Mouse (Mus musculus) limb, embryonic 11.5 days (tissue): ENCODE results near the gene Efcab5. TPM values are rescaled to one million over a fixed set of nuclear protein-coding genes. Genes with fewer than 3 reads are reported as not detected.

Experiments used
- ATAC-seq: fragments of 200-750 bp; cut with Nextera tagmentation; 2 replicates; pipeline ENCODE4 v1.8.0; 2017; ENCODE audit warnings: low read depth; ENCODE audit not compliant: insufficient number of reproducible peaks, low FRiP score, low TSS enrichment
- DNase-seq: peaks from one replicate; pipeline ENCODE4 v3.0.0-alpha.2; 2015; ENCODE audit warnings: low spot score
- H3K27ac ChIP-seq: fragments of 300-500 bp; sonication (generic); replicated peaks from 2 replicates; pipeline ENCODE4 v1.5.1; 2014; ENCODE audit warnings: low read depth, mild to moderate bottlenecking, low read length
- H3K27me3 ChIP-seq: fragments of 300-500 bp; sonication (generic); 2 replicates; pipeline ENCODE4 v1.6.1; 2014; ENCODE audit warnings: mild to moderate bottlenecking, low read length, mixed read lengths; ENCODE audit not compliant: control insufficient read depth, insufficient read depth
- H3K36me3 ChIP-seq: fragments of 300-500 bp; sonication (generic); 2 replicates; pipeline ENCODE4 v1.6.1; 2014; ENCODE audit warnings: mild to moderate bottlenecking, low read length, moderate library complexity, mixed read lengths; ENCODE audit not compliant: control insufficient read depth, insufficient read depth
- H3K4me1 ChIP-seq: fragments of 300-500 bp; sonication (generic); 2 replicates; pipeline ENCODE4 v1.6.1; 2014; ENCODE audit warnings: low read length, mixed read lengths; ENCODE audit not compliant: control insufficient read depth, insufficient read depth
- H3K4me2 ChIP-seq: fragments of 300-500 bp; sonication (generic); 2 replicates; pipeline ENCODE4 v1.6.1; 2014; ENCODE audit warnings: low read depth, mild to moderate bottlenecking, moderate library complexity; ENCODE audit not compliant: severe bottlenecking
- H3K4me3 ChIP-seq: fragments of 300-500 bp; sonication (generic); 2 replicates; pipeline ENCODE4 v1.5.1; 2014; ENCODE audit warnings: low read depth, low read length
- H3K9ac ChIP-seq: fragments of 300-500 bp; sonication (generic); 2 replicates; pipeline ENCODE4 v1.6.1; 2014; ENCODE audit warnings: mild to moderate bottlenecking, low read length
- H3K9me3 ChIP-seq: fragments of 300-500 bp; sonication (generic); 2 replicates; pipeline ENCODE4 v1.6.1; 2016; ENCODE audit warnings: low read length; ENCODE audit not compliant: control insufficient read depth
- WGBS: fragments of 180-500 bp; shearing (Covaris S2); extraction: QIAGEN DNeasy Blood & Tissue Kit; methylation state at CpG from one replicate; pipeline ENCODE4 v1.1.7; 2014; 5-methylcytosine and 5-hydroxymethylcytosine counted together
- polyA plus RNA-seq: library from polyadenylated mRNA; unstranded; fragments of >200 nt; fragmentation: Nextera tagmentation; extraction: Ambion mirVana; gene quantifications from 2 replicates; pipeline ENCODE4 v1.2.1, GENCODE M21; 2014

The Efcab5 gene
- polyA plus RNA-seq, 1 experiment from 2014 or later = 0.31 TPM

GRCm38 (mm10) chr11:77214142-77214692 lies 25.4 kb upstream of the Efcab5 start:
- H3K9me3 ChIP-seq = no peaks in the 10 kb centered on the region
- H3K9ac ChIP-seq = no peak overlapping the region
- H3K27ac ChIP-seq = no peak overlapping the region
- H3K4me3 ChIP-seq = no peak overlapping the region
- ATAC-seq = no peak
- 83% methylated on average over 1 of the region's 1 CpGs for WGBS
- DNase-seq = no peak
- no peak overlapping the region for H3K4me2 ChIP-seq
- no peaks in the 10 kb centered on the region for H3K27me3 ChIP-seq
- H3K4me1 ChIP-seq = no peaks in the 10 kb centered on the region
- H3K36me3 ChIP-seq = no peaks in the 10 kb centered on the region

- 0 out of 2 replicates have a peak, but pooled peaks cover 3% of the 10 kb centered on the region for H3K4me1 ChIP-seq
- WGBS = 72% methylated on average over 1 of the region's 1 CpGs
- ATAC-seq (no peak), DNase-seq (no peak)
- no peak overlapping the region for H3K27ac ChIP-seq
- H3K9me3 ChIP-seq = no peaks in the 10 kb centered on the region
- no peak overlapping the region for H3K4me3 ChIP-seq
- no peak overlapping the region for H3K4me2 ChIP-seq
- H3K9ac ChIP-seq = no peak overlapping the region
- no peaks in the 10 kb centered on the region for H3K36me3 ChIP-seq
- H3K27me3 ChIP-seq = no peaks in the 10 kb centered on the region
Measured at GRCm38 (mm10) chr11:77200703-77201102, 11.9 kb upstream of the Efcab5 start.

- H3K27ac ChIP-seq = no peak overlapping the region
- H3K4me3 ChIP-seq = no peak overlapping the region
- no peaks in the 10 kb centered on the region for H3K27me3 ChIP-seq
- no peak overlapping the region for H3K4me2 ChIP-seq
- no peak overlapping the region for H3K9ac ChIP-seq
- H3K4me1 ChIP-seq = 0 out of 2 replicates have a peak, but pooled peaks cover 3% of the 10 kb centered on the region
- 65% methylated on average over 4 of the region's 4 CpGs for WGBS
- no peak for DNase-seq
- H3K36me3 ChIP-seq = no peaks in the 10 kb centered on the region
- ATAC-seq = no peak
- H3K9me3 ChIP-seq = no peaks in the 10 kb centered on the region
Measured at GRCm38 (mm10) chr11:77199636-77200035, 10.9 kb upstream of the Efcab5 start.

GRCm38 (mm10) chr11:77196181-77197143 lies 7.7 kb upstream of the Efcab5 start:
- no peak overlapping the region for H3K27ac ChIP-seq
- 44% methylated on average over 4 of the region's 4 CpGs for WGBS
- H3K4me2 ChIP-seq = no peak overlapping the region
- H3K9me3 ChIP-seq = no peaks in the 10 kb centered on the region
- no peaks in the 10 kb centered on the region for H3K27me3 ChIP-seq
- H3K36me3 ChIP-seq = no peaks in the 10 kb centered on the region
- no peak overlapping the region for H3K9ac ChIP-seq
- DNase-seq (no peak), ATAC-seq (no peak)
- no peak overlapping the region for H3K4me3 ChIP-seq
- H3K4me1 ChIP-seq = 0 out of 2 replicates have a peak, but pooled peaks cover 6% of the 10 kb centered on the region

GRCm38 (mm10) chr11:77195360-77196109 lies 6.8 kb upstream of the Efcab5 start:
- Histone ChIP-seq H3K36me3 (no peaks in the 10 kb centered on the region), H3K9ac (no peak overlapping the region), H3K9me3 (no peaks in the 10 kb centered on the region), H3K4me2 (no peak overlapping the region), H3K4me1 (0 out of 2 replicates have a peak, but pooled peaks cover 6% of the 10 kb centered on the region), H3K27ac (no peak overlapping the region), H3K27me3 (no peaks in the 10 kb centered on the region), H3K4me3 (no peak overlapping the region)
- WGBS = 81% methylated on average over 11 of the region's 11 CpGs
- ATAC-seq (no peak), DNase-seq (no peak)

- no peaks in the 10 kb centered on the region for H3K36me3 ChIP-seq
- ATAC-seq (no peak), DNase-seq (no peak)
- H3K4me2 ChIP-seq = no peak overlapping the region
- no peak overlapping the region for H3K4me3 ChIP-seq
- H3K9me3 ChIP-seq = no peaks in the 10 kb centered on the region
- no peaks in the 10 kb centered on the region for H3K27me3 ChIP-seq
- 0 out of 2 replicates have a peak, but pooled peaks cover 6% of the 10 kb centered on the region for H3K4me1 ChIP-seq
- H3K9ac ChIP-seq = no peak overlapping the region
- 76% methylated on average over 1 of the region's 1 CpGs for WGBS
- no peak overlapping the region for H3K27ac ChIP-seq
Measured at GRCm38 (mm10) chr11:77194762-77195161, 6.0 kb upstream of the Efcab5 start.

GRCm38 (mm10) chr11:77193941-77194553 lies 5.3 kb upstream of the Efcab5 start:
- ATAC-seq (no peak), DNase-seq (peak; percentile 61)
- no peaks in the 10 kb centered on the region for H3K9me3 ChIP-seq
- H3K9ac ChIP-seq = no peak overlapping the region
- 38% methylated on average over 6 of the region's 6 CpGs for WGBS
- H3K4me1 ChIP-seq = 0 out of 2 replicates have a peak, but pooled peaks cover 6% of the 10 kb centered on the region
- H3K27me3 ChIP-seq = no peaks in the 10 kb centered on the region
- no peak overlapping the region for H3K4me2 ChIP-seq
- no peak overlapping the region for H3K27ac ChIP-seq
- no peak overlapping the region for H3K4me3 ChIP-seq
- H3K36me3 ChIP-seq = no peaks in the 10 kb centered on the region

- Histone ChIP-seq H3K4me3 (no peak overlapping the region), H3K27me3 (no peaks in the 10 kb centered on the region), H3K9ac (no peak overlapping the region), H3K27ac (no peak overlapping the region), H3K4me1 (0 out of 2 replicates have a peak, but pooled peaks cover 6% of the 10 kb centered on the region), H3K36me3 (no peaks in the 10 kb centered on the region), H3K4me2 (no peak overlapping the region), H3K9me3 (no peaks in the 10 kb centered on the region)
- WGBS = 75% methylated on average over 5 of the region's 5 CpGs
- DNase-seq = no peak
- ATAC-seq = no peak
Measured at GRCm38 (mm10) chr11:77193410-77193809, 4.6 kb upstream of the Efcab5 start.
